Mouse (Mus musculus) thymus, postnatal 10 days (tissue): Measurements from ENCODE around the gene Krt16.

Experiments
- DNase-seq, 2 experiments: peaks; one replicate each; pipeline ENCODE4 v3.0.0; 2021; ENCODE audit warnings: low spot score in 2 of 2

Krt16 gene

DNA sequence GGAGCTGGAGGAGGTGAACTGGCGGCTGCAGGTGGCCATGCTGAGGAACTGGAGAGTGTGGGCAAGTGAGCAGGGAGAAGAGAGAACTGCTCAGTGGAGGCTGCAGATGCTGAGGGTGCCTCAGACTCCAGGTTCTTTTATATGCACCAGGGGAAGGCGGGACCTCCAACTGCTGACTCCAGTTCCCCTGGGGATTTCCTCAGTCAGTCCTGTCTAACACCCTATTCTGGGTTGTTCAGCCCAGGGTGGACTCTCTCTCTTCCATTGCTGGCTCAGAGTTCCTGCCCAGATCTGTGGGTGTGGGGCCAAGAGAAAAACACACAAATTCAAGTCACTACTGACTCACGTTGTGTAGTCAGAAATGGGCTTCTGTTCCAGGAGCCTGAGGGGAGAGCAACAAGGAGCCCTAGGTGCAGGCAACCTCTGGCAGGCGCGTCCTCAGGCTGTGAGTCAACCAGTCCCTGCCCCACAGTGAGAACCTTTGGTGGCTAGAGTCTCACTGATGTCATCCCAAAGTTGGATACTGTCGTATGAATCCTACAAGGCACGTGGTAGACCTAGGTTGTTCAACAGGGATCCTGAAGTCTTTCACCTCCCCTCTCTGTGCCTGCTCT, at the start of gene Krt16:
Gene Krt16 (minus strand): TSS at position 51 of the 614 bp plus-strand sequence.
- DNase-seq, result no peak

DNA sequence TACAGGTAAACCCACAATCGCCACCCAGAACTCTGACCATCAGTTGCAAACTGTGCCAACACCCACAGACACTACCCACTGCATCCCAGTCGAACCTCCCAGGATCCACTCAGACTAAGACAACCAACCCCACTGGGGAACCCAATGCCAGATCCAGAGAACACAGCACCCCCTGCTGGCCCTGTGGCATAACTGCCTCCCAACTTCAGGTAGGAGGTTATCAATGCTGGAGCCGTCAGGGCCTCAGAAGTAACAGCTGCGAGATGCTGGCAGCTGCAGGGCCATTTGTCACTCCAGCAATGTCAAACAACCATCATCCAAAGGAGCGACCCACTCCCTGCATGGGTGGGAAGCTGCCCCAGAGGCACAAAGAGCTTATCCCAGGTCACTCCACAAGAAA, 49.1 kb upstream of the Krt16 start:
- DNase-seq, result peak in 1 of 2 experiments; percentile 35

- peak; percentile 48 to 89 for DNase-seq
These were observed 46.6 kb upstream of the Krt16 start for GRCm38 (mm10) chr11:100295308-100295707.

DNA sequence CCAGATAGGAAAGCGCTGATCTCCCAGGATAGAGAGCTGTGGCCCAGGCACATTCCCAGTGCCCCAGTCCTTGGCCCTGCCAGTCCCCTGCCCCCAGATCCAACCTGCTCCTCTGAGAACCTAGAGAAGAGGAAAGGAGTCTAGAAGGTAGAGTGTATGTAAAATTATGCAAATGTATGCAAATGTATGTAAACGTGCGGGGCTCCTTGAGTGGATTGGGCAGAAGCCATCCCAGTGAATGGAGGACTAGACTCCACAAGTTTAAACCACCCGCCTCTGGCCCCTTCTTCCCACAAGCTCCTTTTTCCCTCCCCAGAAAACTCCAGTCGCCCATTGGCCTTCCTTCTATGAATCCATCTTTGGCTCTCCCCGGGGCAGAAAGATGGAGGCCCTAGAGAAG, 44.2 kb upstream of the Krt16 start:
- DNase-seq, result no peak

GRCm38 (mm10) chr11:100290235-100290634, 41.5 kb upstream of the Krt16 start:
- DNase-seq, result no peak

- DNase-seq, result no peak
These were observed 40.2 kb upstream of the Krt16 start for GRCm38 (mm10) chr11:100288942-100289341.

- no peak for DNase-seq
These were observed 38.3 kb upstream of the Krt16 start for GRCm38 (mm10) chr11:100287024-100287423.

- DNase-seq, result no peak
These were observed 36.3 kb upstream of the Krt16 start for GRCm38 (mm10) chr11:100284988-100285387.

GRCm38 (mm10) chr11:100282549-100282948, 33.8 kb upstream of the Krt16 start:
- peak; percentile 31 to 78 for DNase-seq

- peak; percentile 52 to 77 for DNase-seq
These were observed 33.2 kb upstream of the Krt16 start for GRCm38 (mm10) chr11:100281596-100282544.

DNA sequence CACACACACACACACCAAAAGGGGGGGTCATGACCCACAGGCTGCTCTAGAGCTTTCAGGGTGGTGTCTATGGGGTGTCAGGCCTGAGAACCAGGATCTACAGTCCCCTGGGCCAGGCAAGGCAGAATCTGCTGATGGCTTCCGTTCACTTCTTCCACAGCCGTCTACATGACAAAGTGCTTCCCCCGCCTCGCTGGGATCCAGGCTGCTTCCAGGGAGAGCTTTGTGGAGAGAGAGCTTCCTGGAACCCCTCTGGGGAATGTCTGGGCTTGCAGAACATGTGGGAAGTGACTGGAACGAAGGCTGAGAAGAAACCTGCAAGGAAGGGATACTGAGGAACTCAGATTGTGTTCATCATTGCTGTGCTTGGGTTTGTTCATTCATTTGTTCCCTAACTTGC, 30.1 kb upstream of the Krt16 start:
- no peak for DNase-seq

- DNase-seq, result no peak
These were observed 29.2 kb upstream of the Krt16 start for GRCm38 (mm10) chr11:100277726-100278480.

DNA sequence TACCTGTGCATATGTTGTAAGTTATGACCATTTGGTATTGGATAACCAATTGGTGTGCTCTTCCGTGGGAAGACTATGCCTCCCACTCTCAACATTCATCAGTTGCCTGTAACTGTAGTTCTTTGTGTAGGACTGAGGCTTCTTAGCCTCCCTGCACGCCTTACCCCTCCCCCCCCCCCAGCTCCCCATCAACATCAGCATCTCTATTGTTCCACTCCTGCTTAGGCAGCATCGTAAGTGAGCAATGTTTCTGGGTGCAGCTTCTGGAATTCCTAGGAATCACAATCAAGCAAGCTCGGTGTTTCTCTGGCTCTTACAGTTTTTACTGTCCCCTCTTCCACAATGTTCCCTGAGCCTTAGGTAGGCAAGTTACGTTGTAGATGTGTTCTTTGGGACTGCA, 26.8 kb upstream of the Krt16 start:
- DNase-seq, result no peak

DNA sequence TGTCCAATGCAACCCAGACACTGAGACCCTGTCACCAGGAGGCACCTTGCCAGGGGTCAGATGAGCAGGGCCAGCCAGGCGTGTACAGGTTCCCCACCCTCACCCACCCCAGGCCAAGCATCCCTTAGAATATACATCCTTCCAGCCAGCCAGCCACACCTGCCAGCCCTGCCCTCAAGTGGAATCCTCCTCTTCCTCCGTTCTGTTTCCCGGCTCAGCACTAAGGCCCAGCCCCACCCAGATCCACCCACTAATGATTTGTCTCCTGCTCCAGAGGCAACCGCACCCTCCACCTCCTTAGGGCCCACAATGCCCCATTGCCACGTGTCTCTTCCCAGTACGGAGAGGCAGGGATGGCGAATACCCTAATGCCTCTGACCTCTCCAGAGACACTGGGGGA, 26.0 kb upstream of the Krt16 start:
- DNase-seq, result no peak

DNA sequence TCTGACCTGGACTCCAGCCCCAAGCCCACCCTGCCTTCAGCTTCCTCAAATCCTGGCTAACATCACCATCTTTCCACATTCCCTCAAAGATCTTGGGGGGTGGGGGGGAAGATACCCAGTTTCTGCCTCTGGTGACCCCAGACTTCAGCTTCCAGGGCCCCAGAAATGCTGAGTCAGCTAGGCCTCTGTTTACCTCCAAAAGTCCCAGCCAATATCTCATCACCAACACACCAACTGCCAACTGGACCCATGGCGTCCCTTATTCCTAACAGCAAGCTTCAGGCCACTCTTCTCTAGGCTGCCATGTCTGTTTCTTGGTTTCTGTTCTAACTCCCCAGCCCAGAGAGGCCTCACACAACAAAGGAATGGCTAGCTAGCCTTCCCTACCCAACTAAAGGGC, 23.2 kb upstream of the Krt16 start:
- no peak for DNase-seq

DNA sequence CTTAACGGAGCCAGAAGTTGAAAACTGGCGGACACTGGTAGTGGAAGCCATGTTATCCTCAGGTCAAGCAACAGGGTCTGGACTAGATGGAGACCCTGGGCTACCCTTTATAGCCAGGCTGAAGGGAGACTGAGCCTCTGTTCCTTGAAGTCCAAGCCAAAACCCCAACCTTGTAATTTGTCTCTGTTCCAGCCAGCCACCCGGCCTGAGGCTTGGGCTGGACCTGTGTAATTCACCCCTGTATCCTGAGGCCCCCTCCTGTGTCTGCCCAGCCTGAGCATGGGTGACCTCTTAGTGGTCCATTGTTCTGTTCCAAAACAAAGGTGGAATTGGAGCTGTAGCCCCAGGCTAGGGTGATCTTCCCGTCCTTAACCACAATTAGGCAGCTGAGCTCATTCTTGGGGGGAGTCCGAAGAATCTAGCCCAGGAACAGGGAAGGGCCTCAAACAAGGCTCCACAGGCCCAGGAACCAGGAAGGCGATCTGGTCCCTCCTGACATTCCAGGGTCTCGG, 21.2 kb upstream of the Krt16 start, which contains the start of gene Krt42:
Gene Krt42 (minus strand): TSS at position 51 of the 512 bp plus-strand sequence.
- no peak for DNase-seq

DNA sequence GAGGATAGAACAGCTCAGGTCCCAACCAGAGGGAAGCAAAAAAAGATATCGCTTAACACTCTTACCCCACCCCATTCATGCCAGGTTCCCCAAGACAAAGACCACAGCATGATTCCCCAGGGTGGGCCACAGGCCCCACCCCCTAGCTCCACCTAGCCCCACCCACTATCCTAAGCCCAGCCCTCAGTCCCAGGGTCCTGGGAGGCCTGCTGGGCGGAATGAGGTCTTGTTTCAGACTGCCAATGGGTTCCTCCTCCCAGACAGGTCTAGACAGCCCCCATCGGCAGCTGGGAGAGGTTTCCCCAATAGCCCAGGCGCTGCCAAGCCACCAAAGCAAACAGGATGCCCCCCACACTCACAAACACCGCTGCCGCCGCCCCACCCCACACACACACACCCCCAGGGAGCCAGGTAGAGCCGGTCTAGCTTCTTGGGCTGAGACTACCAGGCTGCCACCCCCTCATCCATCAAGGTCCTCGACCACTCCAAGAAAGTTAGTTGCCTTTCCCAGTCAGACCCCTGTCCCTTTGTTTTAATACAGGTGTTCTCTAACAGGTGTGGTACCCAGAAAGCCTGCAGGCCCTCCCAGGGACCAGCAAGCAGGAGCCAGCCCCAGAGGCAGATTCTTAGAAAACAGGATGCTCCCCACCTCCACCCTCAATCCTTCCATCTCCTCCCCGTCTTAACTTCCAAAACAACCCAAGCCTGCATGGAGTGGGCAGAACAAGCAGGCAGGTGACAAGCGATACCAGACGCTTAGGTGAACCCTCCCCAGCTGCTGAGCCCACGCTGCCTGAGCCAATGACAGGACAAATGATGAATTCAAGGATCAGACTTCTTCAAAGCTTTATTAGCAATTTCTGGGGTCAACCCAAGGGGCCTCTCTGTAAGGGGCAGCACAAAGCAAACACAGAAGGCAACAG, 13.6 kb upstream of the Krt16 start:
- DNase-seq, result no peak

- no peak for DNase-seq
These were observed 12.5 kb upstream of the Krt16 start for GRCm38 (mm10) chr11:100261235-100261605.

DNA sequence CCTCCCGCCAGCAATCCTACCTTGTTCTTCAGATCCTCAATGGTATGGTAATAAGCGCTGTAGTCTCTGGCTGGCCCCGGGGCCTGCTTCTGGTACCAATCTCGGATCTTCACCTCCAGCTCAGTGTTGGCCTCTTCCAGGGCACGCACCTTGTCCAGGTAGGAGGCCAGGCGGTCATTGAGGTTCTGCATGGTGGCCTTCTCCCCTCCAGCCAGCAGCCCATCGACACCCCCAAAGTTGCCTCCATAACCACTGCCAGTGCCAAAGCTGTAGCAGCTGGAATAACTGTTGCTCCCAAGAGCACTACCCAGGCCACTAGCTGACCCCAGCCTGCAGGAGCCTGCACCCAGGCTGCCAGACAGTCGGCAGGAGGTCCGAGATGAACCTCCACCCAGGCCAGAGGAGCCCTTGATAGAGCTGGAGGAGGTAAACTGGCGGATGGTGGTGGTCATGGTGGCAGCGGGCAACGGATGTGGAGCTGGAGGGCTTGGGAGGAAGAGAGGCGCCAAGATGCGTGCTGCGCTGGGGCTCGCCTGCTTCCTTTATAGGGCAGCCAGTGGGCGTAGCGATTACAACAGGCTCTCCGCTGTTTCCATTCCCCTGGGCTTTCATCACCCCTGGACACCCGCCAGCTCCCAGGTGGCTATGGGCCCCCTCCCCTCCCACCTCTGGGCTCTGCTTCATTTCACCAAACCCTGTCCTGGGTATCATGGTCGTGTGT, 12.0 kb upstream of the Krt16 start, which contains the start of gene Krt17:
Gene Krt17 (minus strand): TSS at position 516 of the 721 bp plus-strand sequence.
- DNase-seq, result no peak

DNA sequence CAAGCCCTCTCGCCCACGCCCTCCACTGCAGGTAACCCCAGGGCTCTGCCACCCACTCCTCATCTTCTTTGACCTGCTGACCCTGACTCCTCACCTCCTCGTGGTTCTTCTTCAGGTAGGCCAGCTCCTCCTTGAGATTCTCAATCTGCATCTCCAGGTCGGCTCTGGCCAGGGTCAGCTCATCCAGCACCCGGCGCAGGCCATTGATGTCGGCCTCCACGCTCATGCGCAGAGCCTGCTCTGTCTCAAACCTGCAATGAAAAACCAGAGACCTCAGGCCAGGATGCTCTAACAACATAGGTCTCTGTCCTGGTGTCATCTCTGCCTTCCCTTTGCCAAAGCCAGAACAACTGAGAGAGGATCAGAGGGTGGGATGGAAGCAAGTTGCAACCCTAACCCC, 10.4 kb upstream of the Krt16 start:
- DNase-seq, result no peak
